Mouse (Mus musculus) heart, embryonic 13.5 days (tissue): ENCODE results near the gene Tmem203. TPM values are rescaled to one million over a fixed set of nuclear protein-coding genes. Genes with fewer than 3 reads are reported as not detected.
A peak's percentile ranks its signal among the peaks of the same experiment; 100 is the strongest.

Experiments
- ATAC-seq: fragments of 200-750 bp; cut with Nextera tagmentation; 2 replicates; pipeline ENCODE4 v1.8.0; 2017; ENCODE audit warnings: moderate TSS enrichment; ENCODE audit not compliant: insufficient number of reproducible peaks, low FRiP score, low TSS enrichment; ENCODE audit errors: extremely low read depth
- H3K27ac ChIP-seq: fragments of 300-500 bp; sonication (generic); replicated peaks from 2 replicates; pipeline ENCODE4 v1.5.1; 2015; ENCODE audit warnings: moderate library complexity, mild to moderate bottlenecking, inconsistent platforms
- H3K27me3 ChIP-seq: fragments of 300-500 bp; sonication (generic); replicated peaks from 2 replicates; pipeline ENCODE4 v1.6.1; 2015; ENCODE audit warnings: mild to moderate bottlenecking, inconsistent platforms
- H3K36me3 ChIP-seq: fragments of 300-500 bp; sonication (generic); 2 replicates; pipeline ENCODE4 v1.6.1; 2015; ENCODE audit warnings: mild to moderate bottlenecking, inconsistent platforms
- H3K4me1 ChIP-seq: fragments of 300-500 bp; sonication (generic); 2 replicates; pipeline ENCODE4 v1.6.1; 2015; ENCODE audit warnings: inconsistent platforms
- H3K4me2 ChIP-seq: fragments of 300-500 bp; sonication (generic); 2 replicates; pipeline ENCODE4 v1.6.1; 2015; ENCODE audit warnings: inconsistent platforms, mild to moderate bottlenecking, moderate library complexity
- H3K4me3 ChIP-seq: fragments of 300-500 bp; sonication (generic); 2 replicates; pipeline ENCODE4 v1.5.1; 2015; ENCODE audit warnings: moderate library complexity, mild to moderate bottlenecking, inconsistent platforms
- H3K9ac ChIP-seq: fragments of 300-500 bp; sonication (generic); 2 replicates; pipeline ENCODE4 v1.6.1; 2015; ENCODE audit warnings: inconsistent platforms, mild to moderate bottlenecking, moderate library complexity
- H3K9me3 ChIP-seq: fragments of 300-500 bp; sonication (generic); 2 replicates; pipeline ENCODE4 v1.6.1; 2016; ENCODE audit warnings: inconsistent platforms
- WGBS: fragments of 180-500 bp; shearing (Covaris S2); methylation state at CpG from one replicate; pipeline ENCODE4 v1.1.7; 2015; ENCODE audit warnings: mixed read lengths; 5-methylcytosine and 5-hydroxymethylcytosine counted together
- polyA plus RNA-seq: library from polyadenylated mRNA; unstranded; fragments of >200 nt; fragmentation: Nextera tagmentation; extraction: Ambion mirVana; gene quantifications from 2 replicates; pipeline ENCODE4 v1.2.1, GENCODE M21; 2015

Gene Tmem203
- polyA plus RNA-seq, 1 experiment from 2014 or later: 15.5 TPM

GRCm38 (mm10) chr2:25293706-25294105, 38.5 kb downstream of the Tmem203 start:
- ATAC-seq: no peak
- peaks cover 99% of the 10 kb centered on the region for H3K27me3 ChIP-seq
- WGBS: 68% methylated on average over 9 of the region's 9 CpGs

DNA sequence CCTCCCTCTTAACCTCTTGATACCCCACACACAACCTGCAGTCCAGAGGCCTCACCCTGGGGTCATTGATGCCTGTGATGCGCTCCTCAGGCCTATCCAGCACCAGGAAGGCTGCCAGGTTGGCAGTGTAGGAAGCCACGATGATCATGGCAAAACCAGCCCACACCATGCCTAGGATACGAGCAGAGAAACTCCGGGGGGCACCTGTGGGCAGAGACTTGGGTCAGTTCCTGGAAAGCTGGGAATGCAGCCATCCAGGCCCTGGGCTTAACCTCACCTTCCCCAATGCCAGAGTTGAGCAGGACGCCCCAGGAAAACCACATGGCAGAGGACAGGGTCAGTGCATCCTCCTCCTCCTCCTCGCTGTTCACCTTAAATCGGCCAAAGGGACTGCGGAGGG, 41.9 kb downstream of the Tmem203 start:
- Histone ChIP-seq H3K27ac (no peak overlapping the region), H3K4me2 (no peak overlapping the region), H3K4me1 (peaks cover 6% of the 10 kb centered on the region), H3K9ac (no peak overlapping the region), H3K4me3 (no peak overlapping the region), H3K36me3 (no peaks in the 10 kb centered on the region), H3K27me3 (peaks cover 75% of the 10 kb centered on the region), H3K9me3 (no peaks in the 10 kb centered on the region)
- 71% methylated on average over 8 of the region's 8 CpGs for WGBS
- ATAC-seq: no peak

More at GRCm38 (mm10) chr2:25293706-25294105, 38.5 kb downstream of the Tmem203 start:
- Histone ChIP-seq H3K9ac (no peak overlapping the region), H3K9me3 (no peaks in the 10 kb centered on the region), H3K4me1 (peaks cover 34% of the 10 kb centered on the region), H3K27ac (no peak overlapping the region), H3K4me3 (no peak overlapping the region), H3K36me3 (no peaks in the 10 kb centered on the region), H3K4me2 (no peak overlapping the region)

GRCm38 (mm10) chr2:25298046-25298445, 42.8 kb downstream of the Tmem203 start:
- Histone ChIP-seq H3K27ac (no peak overlapping the region), H3K27me3 (peaks cover 74% of the 10 kb centered on the region)
- ATAC-seq: no peak

GRCm38 (mm10) chr2:25303452-25303851, 48.2 kb downstream of the Tmem203 start:
- 62% methylated on average over 3 of the region's 3 CpGs for WGBS
- ATAC-seq: no peak
- Histone ChIP-seq H3K27me3 (peaks cover 74% of the 10 kb centered on the region), H3K4me3 (no peak overlapping the region), H3K4me2 (no peak overlapping the region), H3K9me3 (no peaks in the 10 kb centered on the region), H3K4me1 (peaks cover 10% of the 10 kb centered on the region), H3K36me3 (no peaks in the 10 kb centered on the region), H3K9ac (no peak overlapping the region), H3K27ac (no peak overlapping the region)

More at GRCm38 (mm10) chr2:25298046-25298445, 42.8 kb downstream of the Tmem203 start:
- WGBS: 69% methylated on average over 10 of the region's 10 CpGs
- Histone ChIP-seq H3K4me2 (no peak overlapping the region), H3K9ac (no peak overlapping the region), H3K4me1 (no peaks in the 10 kb centered on the region), H3K9me3 (no peaks in the 10 kb centered on the region), H3K4me3 (no peak overlapping the region), H3K36me3 (no peaks in the 10 kb centered on the region)

DNA sequence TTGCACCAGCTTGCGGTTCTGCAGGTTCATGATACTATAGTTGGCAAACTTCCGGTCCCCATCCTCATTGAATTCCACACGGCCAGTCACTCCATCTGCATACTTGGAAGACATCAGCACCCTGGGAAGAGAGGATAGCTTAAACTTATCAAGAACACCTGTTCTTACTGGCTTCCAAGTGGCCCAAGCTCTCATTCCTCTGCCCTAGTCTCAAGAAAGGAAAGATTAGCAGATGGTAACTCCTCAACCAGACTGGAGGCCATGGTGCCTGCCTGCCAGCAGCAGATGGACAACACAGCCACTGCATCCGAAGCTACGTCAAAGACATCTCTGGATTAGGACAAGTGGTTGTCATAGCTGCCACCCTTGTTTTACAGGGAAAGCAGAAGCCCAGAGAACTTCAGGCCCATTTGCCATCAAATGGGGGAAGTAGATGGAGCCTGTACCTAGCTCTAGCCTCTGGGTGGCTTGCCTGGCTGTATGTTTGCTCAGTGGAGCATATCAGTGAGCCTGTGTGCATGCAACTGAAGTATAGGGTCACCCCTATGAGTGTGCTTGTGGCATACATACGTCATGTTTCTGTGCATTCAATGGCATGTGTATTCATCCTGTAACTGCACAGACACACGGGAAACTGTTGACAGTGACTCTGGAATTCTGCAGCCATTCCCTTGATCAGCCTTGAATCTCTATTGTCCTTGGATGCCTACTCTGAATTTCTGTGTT, 48.9 kb downstream of the Tmem203 start:
- Histone ChIP-seq H3K4me3 (peak overlapping the region; percentile 54), H3K36me3 (no peaks in the 10 kb centered on the region), H3K27ac (no peak overlapping the region), H3K9ac (no peak overlapping the region), H3K27me3 (peaks cover 79% of the 10 kb centered on the region), H3K4me2 (peak overlapping the region; percentile 80), H3K9me3 (no peaks in the 10 kb centered on the region), H3K4me1 (peaks cover 10% of the 10 kb centered on the region)
- ATAC-seq: no peak
- 62% methylated on average over 7 of the region's 7 CpGs for WGBS

- H3K4me1 ChIP-seq: peaks cover 10% of the 10 kb centered on the region
- peak overlapping the region; percentile 80 for H3K4me2 ChIP-seq
- peak overlapping the region; percentile 67 for H3K9ac ChIP-seq
- H3K36me3 ChIP-seq: no peaks in the 10 kb centered on the region
- H3K27me3 ChIP-seq: peaks cover 87% of the 10 kb centered on the region
- H3K4me3 ChIP-seq: peak overlapping the region; percentile 54
- WGBS: 3% methylated on average over 45 of the region's 45 CpGs
- no peak for ATAC-seq
- no peak overlapping the region for H3K27ac ChIP-seq
- H3K9me3 ChIP-seq: no peaks in the 10 kb centered on the region
Measured at GRCm38 (mm10) chr2:25304657-25305541, 49.7 kb downstream of the Tmem203 start.

Other genes with a start within 250 kb of the Tmem203 start
- gene Nsmf, start 201.1 kb upstream of the Tmem203 start, polyA plus RNA-seq: 49.4 and 51.0 TPM in 2 replicates
- not detected in 2 replicates for gene Entpd8, start 175.1 kb upstream of the Tmem203 start, polyA plus RNA-seq
- 0.09 TPM in 1 of 2 replicates, not detected in the other for gene Noxa1, start 160.3 kb upstream of the Tmem203 start, polyA plus RNA-seq
- gene Nrarp, start 74.7 kb upstream of the Tmem203 start, polyA plus RNA-seq: 7.7 and 8.2 TPM in 2 replicates
- 6.4 and 6.9 TPM in 2 replicates for gene Tor4a, start 58.6 kb upstream of the Tmem203 start, polyA plus RNA-seq
- 68.8 and 72.8 TPM in 2 replicates for gene Nelfb, start 44.0 kb upstream of the Tmem203 start, polyA plus RNA-seq
- not detected in 2 replicates for gene Stpg3, start 40.8 kb upstream of the Tmem203 start, polyA plus RNA-seq
- gene Fam166a, start 36.7 kb upstream of the Tmem203 start, polyA plus RNA-seq: not detected in 2 replicates
- 402 and 437 TPM in 2 replicates for gene Tubb4b, start 30.7 kb upstream of the Tmem203 start, polyA plus RNA-seq
- gene Slc34a3, start 21.1 kb upstream of the Tmem203 start, polyA plus RNA-seq: not detected in 2 replicates
- not detected in 2 replicates for gene Rnf224, start 18.7 kb upstream of the Tmem203 start, polyA plus RNA-seq
- gene Rnf208, start 13.2 kb upstream of the Tmem203 start, polyA plus RNA-seq: 6.6 and 7.2 TPM in 2 replicates
- gene Cysrt1, start 13.0 kb upstream of the Tmem203 start, polyA plus RNA-seq: not detected in 2 replicates
- gene AL732309.1, start 8.6 kb upstream of the Tmem203 start, polyA plus RNA-seq: 2.1 and 2.9 TPM in 2 replicates
- gene Tprn, start 7.2 kb downstream of the Tmem203 start, polyA plus RNA-seq: 3.5 and 4.3 TPM in 2 replicates
- 144 and 158 TPM in 2 replicates for gene Ssna1, start 17.0 kb downstream of the Tmem203 start, polyA plus RNA-seq
- 77.3 and 82.5 TPM in 2 replicates for gene Anapc2, start 17.0 kb downstream of the Tmem203 start, polyA plus RNA-seq
- not detected in 2 replicates for gene Tmem210, start 32.7 kb downstream of the Tmem203 start, polyA plus RNA-seq
- not detected in 2 replicates for gene Lrrc26, start 34.5 kb downstream of the Tmem203 start, polyA plus RNA-seq
- 0.09 and 0.16 TPM in 2 replicates for gene Grin1, start 63.7 kb downstream of the Tmem203 start, polyA plus RNA-seq
- 28.4 and 31.3 TPM in 2 replicates for gene Man1b1, start 76.9 kb downstream of the Tmem203 start, polyA plus RNA-seq
- 13.6 and 14.4 TPM in 2 replicates for gene Dpp7, start 100.9 kb downstream of the Tmem203 start, polyA plus RNA-seq
- gene Uap1l1, start 110.2 kb downstream of the Tmem203 start, polyA plus RNA-seq: 14.9 and 17.0 TPM in 2 replicates
- gene Sapcd2, start 116.9 kb downstream of the Tmem203 start, polyA plus RNA-seq: 16.5 and 18.1 TPM in 2 replicates
- gene Entpd2, start 140.4 kb downstream of the Tmem203 start, polyA plus RNA-seq: 0.51 and 0.68 TPM in 2 replicates
- gene Npdc1, start 143.9 kb downstream of the Tmem203 start, polyA plus RNA-seq: 26.6 and 29.0 TPM in 2 replicates
- 0.07 TPM in 1 of 2 replicates, not detected in the other for gene Fut7, start 167.8 kb downstream of the Tmem203 start, polyA plus RNA-seq
- gene Abca2, start 173.3 kb downstream of the Tmem203 start, polyA plus RNA-seq: 2.7 and 3.2 TPM in 2 replicates
- 1.8 and 2.5 TPM in 2 replicates for gene Clic3, start 201.4 kb downstream of the Tmem203 start, polyA plus RNA-seq
- 25.6 and 25.7 TPM in 2 replicates for gene Paxx, start 205.7 kb downstream of the Tmem203 start, polyA plus RNA-seq
- 19.8 and 20.7 TPM in 2 replicates for gene Ptgds, start 214.6 kb downstream of the Tmem203 start, polyA plus RNA-seq
- not detected in 2 replicates for gene Lcn12, start 238.5 kb downstream of the Tmem203 start, polyA plus RNA-seq
- gene Fbxw5, start 245.3 kb downstream of the Tmem203 start, polyA plus RNA-seq: 73.8 and 83.9 TPM in 2 replicates
- gene C8g, start 246.3 kb downstream of the Tmem203 start, polyA plus RNA-seq: 3.1 and 3.5 TPM in 2 replicates